Mouse (Mus musculus) CD4-positive, CD25-positive, alpha-beta regulatory T cell, adult 2 months (primary cell): ENCODE results near the gene Slc16a12.
"Not testable (repeated sequence)": the region's sequence is repeated elsewhere in the genome, so short reads cannot be mapped to it uniquely, and the experiment has no call there.

ENCODE experiments used
- DNase-seq: peaks from one replicate; pipeline ENCODE4 v3.0.0-alpha.2; 2012; ENCODE audit warnings: low read depth, low spot score

Slc16a12 gene

DNA sequence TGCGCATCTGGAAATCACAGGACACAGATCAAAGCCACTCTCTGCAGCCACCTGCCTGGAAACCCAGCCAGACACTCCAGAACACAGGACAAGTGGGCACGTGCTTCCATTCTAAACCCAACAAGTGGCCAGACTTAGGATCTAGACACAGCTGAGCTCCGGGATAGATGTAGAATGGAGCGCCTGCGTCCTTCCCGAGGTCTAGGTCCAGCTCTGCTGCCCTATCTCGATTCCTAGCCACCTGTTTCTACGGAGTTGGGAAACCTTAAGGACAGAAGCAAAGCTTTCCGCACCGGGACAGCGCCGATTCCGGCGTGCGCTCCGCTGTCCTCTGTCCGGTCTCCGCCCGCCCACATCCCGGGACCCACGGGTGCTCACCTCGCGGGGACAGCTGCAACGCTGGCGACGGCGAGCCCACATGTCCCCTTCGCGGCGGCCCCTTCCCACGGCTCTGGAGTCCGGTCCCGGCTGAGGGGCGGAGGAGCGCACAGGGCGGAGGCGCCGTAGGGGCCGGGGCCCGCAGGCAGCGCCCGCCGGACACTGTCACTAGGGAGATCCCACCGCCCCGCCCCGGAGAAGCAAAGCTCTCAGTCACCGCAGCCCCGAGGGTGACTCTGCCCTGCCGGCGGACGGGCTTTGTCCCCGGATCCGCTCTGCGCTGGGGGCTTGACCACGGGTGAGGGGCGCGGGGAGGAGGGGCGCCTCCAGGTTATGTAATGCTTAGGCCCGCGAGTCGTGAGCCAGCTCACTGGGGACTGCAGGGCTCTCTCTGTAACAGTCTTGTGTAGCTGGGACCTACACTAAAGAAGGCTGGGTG, at the start of gene Slc16a12:
Gene Slc16a12, minus strand, starts transcription at position 602 of the 817 bp plus-strand sequence.
- DNase-seq: no peak

DNA sequence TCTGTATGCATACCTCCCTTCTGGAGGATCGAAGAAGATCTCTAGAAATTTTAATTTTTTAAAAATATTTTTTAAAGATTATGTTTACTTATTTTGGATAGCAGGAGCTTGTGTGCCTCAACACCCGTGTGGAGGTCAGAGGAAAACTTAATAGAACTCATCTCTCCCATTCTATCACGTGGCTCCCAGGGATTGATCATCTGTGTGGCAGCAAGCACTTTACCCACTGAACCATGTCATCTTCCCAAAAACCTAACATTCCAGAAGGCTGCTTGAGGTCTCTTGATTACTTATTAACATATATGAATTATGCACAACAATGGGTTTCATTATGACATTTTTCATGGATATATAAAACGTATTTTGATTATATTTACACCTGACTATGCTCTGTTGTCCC, 49.3 kb upstream of the Slc16a12 start:
- no peak for DNase-seq

DNA sequence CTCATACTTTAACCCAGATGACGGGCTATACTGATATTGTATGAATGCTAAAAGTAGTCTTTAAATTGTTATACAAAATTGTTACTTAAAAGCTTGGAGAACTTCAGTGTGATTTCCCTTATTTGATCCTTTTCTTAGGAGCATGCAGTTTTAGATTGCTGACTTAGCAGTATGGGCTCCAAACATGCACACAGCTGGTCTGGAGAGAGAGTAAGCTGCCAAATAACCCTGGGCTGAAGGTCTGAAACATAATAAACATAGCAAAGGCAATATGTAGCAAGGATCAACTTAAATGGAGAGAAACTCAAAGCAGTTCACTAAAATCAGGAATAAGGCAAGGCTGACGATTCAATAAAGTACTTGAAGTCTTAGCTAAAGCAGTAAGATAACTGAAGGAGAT, 35.4 kb upstream of the Slc16a12 start:
- DNase-seq: no peak

DNA sequence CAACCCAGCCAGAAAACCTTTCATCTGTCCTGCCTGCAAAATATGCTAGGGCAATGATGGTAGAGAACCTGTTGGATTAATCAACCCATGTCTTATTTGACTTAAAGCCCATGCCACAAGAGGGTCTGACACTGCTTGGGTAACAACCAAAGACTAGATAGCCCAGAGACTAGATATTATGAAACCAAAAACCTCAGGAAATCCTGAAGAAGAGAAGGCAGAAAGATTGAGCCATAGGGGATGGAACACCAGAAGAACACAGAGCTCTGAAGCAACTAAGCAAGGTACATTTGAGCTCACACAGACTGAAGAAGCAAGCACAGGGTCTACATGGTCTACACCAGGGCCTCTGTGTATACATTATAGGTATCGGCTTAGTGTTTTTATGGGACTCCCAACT, 31.9 kb upstream of the Slc16a12 start:
- no peak for DNase-seq

DNA sequence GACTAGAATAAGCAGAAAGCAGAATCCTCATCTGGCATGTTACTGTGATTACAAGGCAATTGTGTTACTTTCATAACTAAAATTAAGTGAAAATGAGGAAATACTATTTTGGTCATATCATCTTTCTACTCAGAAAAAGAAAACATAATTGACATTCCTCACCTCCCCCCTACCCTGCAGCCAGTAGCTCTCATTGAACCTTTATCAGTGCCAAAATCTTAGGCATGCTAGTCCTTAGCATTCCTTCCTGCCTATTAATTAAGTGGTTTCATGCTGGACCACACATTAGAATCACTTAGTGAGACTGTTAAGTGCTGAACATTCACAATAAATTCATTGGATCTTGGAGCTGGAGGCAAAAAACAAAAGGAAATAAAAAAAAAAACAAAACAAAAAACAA, 31.0 kb upstream of the Slc16a12 start:
- DNase-seq: no peak

DNA sequence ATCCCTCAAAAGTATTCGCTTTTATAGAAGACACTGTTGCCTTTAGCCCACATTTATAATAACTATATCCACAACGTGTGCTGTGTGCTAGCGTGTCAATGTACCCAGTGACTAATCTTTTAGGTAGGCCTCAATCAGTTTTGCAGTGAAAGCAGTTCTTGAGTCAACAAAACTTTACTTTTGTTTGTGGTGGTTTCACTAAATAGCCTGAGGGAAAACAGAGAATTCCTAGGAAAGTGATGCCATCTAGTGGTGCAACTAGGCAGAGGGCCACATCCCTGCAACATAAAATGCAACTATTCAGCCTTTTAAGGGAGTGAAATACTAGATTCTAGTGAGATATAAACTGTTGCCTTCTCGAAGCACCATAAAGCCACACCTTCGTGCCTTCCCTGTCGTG, 25.7 kb upstream of the Slc16a12 start:
- peak; percentile 54 for DNase-seq

DNA sequence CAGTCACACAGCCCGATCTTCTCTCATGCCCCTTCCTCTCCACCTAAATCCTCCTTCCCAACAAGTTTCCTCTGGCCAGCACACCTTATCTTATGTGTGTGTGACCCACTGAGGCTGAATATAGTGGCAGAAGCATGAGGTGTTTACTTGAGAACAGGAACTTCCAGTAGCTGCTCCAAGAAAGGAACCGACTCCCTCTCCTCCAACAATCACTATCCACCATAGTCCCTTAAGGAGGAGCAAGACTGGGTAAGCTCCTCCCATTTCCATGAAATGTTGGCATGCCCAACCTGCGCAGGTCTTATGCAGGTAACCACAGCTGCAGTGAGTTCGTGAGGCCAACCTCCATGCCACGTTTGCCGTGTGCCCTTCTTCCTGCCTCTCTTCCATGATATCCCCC, 23.7 kb upstream of the Slc16a12 start:
- DNase-seq: no peak

DNA sequence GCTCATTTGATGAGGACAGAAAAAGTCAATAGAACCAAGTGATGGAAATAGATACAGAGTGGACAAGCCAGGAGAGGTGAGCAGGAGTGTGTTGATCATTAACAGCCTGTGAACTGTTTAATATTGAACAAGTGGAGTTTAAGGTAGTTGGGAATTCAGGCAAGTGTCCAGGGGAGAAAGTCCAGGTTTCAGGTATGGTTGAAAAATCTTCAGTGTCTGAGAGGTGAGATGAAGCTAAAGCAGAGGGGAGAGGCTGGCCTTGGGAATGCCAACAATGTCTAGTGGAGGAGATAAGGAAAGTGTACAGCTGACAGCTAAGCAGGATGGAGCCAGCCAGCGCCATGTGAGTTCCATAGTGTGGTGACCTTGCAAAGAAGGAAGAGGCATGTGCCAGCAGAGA, 11.7 kb upstream of the Slc16a12 start:
- DNase-seq: no peak

DNA sequence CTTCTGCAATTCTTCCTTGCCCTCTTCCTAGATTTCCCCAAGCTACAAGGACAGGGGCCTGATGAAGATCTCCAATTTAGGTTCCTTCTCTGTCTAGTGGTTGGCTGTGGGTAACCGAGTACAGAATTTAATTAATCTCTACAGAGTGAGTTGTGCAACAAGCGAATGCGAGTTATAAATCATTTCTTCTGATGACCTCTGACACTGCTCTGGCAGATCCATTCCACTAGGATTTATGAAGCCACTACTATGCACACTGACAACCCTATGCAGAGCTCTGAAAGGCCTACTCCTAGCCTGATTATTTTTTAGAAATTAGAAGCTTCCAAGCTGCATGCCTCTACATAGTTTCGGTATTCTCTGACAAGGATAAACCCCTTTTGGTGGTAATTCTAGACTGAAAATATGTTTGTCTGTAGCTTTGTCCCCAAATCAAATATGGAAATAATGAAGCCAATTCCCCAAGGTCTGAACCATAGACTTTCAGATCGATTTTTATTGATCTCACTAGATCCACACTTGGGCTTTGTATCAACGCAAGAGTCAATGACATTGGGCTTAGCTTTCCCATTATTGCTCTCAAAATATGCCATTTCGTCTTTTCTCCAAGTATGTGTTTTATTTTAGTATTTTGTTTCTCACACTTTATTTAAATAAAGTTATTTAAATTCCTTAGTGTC, 9.6 kb upstream of the Slc16a12 start:
- no peak for DNase-seq

DNA sequence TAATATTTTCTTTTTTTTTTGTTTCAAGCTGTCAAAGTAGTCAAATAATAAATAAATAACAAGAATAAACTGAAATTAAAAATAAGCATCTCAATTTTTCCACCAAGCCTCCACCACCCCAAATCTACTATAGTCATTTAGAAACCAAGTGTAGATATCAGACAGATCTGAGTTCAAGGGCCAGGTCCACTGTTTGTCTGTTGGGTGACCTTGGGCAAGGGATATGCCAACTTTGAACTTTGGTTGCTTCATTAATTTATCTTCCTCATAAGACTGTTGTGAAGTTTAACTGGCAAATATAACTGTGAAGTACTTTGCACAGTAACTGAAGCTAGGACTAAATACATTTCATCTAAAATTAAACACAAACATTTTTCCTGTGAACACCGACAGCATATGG, 8.6 kb upstream of the Slc16a12 start:
- no peak for DNase-seq

DNA sequence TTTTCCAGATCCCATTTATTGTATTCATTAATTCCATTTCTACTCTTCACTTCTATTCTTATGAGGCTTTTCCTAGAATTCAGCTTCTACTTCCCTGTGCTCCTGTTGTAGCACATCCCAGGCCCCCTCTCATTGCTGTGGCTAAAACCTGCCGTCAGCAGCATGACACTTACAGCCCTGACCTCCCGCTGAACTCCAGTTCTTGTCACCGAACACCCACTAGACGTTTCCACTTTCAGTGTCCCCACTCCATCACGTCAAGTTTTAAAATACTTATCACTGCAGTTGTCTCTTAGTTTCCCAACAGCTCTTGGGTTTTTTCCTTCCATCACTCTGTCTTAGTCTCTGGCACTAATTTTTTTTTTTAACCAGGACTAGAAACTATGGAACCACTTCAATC, 6.2 kb upstream of the Slc16a12 start:
- DNase-seq: no peak

DNA sequence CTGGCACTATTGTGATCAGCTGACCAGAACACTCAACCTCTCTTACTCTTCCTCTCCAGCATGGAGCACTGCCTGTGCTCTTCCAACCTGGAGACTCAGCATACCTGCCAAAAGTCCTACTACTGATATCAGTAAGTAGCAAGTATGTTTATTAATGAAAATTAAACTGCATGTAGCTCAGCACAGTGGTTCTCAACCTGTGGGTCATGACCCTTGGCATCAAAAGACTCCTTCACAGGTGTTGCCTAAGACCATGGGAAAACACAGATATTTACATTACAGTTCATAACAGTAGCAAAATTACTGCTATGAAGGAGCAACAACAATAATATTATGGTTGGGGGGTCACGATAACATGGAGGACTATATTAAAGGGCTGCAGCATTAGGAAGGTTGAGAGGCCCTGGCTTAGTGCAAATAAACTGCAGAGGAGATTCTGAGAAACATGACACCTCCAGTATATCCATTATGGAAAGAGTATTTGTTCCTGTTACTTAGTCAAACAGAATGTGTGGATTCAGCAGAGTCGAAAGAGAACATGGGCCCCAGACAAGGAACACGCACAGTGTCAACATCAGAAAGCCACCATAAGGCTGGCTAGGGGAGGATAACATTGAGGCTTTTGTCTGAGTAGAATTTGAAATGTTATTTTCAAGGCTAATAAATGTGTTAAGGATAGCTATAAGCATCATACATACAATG, 5.5 kb upstream of the Slc16a12 start:
- DNase-seq: no peak

DNA sequence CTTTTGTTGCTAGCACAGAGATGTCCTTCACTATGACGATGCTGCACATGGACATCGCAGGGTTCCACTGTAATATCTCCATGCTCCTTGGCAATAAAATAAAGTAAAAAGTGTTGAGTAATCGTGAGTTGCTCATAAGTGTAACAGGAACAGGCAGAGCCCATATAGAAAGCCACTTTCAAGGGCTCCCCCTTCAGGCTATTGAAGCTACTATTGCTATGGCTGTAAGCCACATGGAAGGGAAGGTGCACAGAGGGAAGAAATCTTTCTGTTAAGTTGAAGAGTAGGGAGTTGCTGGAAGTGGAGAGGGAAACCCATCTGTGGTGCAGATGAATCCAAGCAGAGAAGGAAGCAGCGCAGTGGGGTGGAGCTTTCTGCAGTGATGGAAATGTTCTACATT, 4.1 kb upstream of the Slc16a12 start:
- peak; percentile 5 for DNase-seq

DNA sequence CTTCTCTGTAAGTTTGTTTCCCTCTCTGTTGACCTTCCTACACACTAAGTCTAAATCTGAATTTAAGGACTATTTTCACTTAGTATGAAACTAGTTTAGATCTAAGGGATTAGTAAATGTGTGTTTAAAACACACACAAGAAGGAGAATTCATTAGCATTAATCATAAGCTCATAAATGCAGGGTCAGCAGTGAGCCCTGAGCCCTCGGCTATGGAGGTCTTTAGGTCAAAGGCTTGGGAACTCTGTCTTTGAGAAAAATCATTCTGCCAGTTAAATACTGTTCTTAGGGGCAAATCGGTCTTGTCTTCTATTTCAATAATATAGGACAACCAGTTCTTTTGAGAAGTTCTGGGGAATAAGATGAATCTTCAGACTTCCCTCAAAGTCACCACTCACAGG, 1.9 kb upstream of the Slc16a12 start:
- DNase-seq: no peak

DNA sequence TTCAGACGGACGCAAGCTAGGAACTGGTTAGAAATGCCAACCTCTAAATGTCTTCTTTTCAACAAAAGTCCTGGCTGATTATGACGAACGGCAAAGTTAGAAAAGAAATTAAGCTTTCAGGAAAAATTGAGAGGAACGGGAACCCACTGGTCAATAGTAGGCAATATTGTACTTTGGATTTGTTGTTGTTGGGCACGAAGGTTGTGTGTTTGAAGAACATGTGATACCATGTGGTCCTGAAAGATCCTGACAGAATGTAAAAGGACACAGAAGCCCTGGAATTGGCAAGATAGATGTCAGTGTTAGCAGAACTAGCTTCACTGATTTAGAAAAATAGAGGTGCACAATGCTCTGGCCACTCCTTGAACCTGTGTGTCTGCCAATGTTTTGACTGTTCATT, 880 bp upstream of the Slc16a12 start:
- not testable (repeated sequence) for DNase-seq

DNA sequence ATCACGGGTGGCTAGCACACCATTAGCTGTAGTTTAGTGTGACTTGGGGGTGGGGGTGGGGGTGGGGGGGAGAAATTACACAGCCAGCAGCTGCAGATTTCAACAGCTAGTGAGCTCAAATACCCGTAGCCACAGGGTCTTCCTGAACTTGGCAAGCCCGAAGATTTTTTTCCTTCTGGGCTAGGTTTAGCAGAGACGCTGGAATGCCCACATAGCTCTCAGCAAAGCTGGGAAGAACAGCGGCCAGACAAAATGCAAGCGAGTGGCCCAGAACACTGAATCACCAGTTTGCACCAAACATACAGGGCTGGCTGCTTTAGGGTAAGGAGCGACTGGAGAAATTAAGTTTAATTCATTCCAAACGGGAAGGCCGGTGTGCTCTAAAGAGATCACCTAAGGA, 888 bp downstream of the Slc16a12 start:
- no peak for DNase-seq

DNA sequence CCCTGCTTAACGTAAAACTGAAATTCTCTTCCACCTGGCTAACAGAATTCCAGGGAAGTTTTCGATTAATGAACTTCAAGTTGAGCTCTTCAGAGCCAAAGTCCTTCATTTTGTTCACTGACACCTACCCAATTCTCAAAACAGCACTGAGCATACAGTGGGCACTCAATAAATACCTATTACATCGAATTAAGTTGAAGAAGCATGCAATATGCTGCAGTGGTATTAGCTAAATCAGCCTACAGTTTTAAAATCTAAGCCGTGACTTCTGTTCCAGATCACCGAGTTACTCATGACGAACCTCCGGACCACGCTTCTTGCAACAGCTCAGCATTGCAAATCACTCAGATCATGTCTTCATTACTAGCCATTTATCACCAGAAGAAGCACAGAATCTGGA, 2.1 kb downstream of the Slc16a12 start:
- DNase-seq: no peak

DNA sequence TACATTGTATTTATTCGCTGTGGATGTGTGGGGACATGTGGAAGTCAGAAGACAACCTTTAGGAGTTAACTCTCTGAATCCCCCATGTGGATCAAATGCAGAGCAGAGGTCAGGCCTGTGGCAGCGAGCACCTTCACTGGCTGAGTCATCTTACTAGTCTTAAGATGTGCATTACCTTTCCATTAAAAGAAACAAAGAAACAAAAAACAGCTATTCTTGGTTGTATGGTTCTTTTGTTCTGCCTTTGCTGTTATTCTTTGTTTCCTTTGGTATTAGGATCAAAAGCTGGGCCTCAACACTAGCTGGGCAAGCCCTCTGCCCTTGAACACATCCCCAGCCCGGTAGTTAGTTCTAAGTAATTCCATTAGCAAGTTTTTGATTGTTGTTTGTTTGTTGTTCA, 9.2 kb downstream of the Slc16a12 start:
- no peak for DNase-seq

DNA sequence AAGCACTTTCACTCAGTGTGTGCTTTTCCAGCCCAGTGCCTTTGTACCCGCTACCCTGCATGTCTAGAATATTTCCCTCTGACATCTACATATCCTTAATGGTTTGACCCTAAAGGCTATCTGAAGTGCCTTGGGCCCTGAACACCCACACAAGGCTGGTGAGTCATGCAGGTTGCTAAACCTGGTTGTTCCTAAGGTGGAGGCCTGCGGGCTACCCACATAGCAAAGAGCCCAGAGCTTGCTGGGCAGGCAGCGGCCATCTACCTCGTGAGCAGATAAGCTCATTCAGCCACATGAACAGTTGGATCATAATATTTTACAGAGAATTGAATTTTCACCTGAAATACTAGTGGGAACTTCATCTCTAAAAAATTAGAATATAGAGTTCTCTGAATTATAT, 11.2 kb downstream of the Slc16a12 start:
- no peak for DNase-seq

DNA sequence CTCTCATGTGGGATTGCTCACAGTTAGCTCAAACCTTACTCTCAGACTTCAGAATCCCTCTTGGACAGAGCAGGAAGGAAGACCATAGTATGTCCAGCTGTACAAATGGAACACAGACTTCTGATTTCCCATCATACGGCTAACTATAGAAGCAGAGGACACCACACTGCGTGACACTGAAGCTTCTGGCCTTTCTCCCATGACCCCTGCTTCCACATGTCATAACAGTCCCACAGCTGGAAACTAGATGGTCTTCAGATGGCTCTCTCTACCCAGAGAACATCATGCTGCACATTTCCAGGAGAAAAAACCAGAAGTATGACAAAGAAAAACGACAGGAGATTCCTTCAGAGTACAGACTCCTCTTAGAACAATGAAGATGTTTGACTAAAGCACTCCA, 14.1 kb downstream of the Slc16a12 start:
- DNase-seq: no peak

DNA sequence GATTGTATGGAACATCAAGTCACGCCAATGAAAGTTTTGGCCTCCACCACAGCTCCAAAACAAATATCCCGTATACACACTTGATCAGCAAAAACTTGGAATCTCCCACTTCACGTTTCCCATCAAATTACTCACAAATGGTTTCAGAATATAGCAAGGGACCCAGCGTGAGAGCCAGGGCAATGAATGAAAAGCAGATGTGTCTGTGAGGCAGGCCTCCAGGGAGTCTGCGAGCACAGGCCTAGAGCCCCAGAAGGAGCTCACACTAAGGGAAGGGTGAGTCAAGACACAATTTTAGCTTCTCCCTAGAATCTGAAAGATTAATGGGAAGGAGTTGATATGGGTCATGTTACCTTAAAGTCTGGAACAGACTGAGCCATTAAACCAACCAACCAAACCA, 15.7 kb downstream of the Slc16a12 start:
- DNase-seq: no peak

DNA sequence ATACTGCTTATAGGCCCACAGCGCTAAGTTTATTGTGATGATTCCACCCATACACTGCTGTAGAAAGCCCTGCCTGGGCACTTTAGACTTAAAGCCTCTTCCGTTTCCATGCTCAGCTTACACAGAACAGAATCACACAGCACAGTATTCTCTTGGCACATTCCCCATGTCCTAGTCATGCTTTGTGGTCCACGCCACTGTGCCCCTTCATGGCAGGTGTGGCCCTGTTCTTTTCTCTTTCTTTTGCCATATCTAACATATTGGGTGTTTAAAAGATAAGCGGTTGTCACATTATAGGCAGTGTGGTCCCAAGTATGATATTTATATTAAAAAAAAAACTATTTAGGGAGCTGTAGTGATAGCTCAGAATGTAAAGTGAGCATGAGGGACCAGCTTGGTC, 16.5 kb downstream of the Slc16a12 start:
- no peak for DNase-seq

DNA sequence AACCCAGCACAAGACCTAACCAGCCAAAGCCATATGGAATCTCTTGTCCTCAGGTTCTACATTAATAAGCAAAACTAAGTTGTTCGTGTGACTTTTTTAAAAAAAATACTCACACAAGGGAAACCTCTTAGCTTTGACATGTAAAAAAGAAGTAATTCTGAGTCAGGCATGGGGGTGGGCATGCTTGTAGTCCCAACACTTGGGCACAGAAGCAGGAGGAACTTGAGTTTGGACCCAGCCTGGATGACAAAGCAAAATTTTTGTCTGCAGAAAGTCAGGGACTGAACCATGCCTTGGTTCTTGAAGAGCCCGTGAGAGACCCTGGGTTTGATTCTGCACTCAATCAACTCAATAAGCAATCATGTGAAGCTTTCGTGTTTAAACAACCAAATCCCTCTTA, 17.6 kb downstream of the Slc16a12 start:
- no peak for DNase-seq
